Mouse (Mus musculus): ENCODE measurements around the gene Gm44790. TPM values are rescaled to one million over a fixed set of nuclear protein-coding genes. Genes with fewer than 3 reads are reported as not detected.

The Gm44790 gene
- total and polyA plus RNA-seq, 3 experiments = 0.29 to 0.77 TPM; not detected in 1

DNA sequence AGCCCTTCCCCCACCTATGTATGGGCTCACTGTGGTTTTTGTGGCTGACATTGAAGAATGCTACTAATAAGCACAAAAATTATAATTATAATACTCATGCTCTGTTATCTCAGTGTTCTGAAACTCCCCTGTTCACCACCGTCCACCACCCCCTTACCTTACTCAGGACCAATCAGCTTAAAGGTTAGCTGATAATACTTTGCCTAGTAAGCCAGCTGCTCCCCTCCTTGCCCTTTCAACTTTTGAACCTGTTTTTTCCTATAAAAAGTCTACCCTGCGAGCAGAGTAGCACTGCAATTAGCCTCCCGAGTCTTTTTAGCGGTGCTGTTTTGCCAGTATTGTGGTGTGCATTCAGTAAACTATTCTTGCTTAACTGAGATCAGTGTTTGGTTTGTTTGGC, 41.8 kb upstream of the Gm44790 start (continued):
- TF ChIP-seq POLR2AphosphoS5 (IDR thresholded peaks at IDR 0.05; ENCODE audit: borderline replicate concordance, low read depth, low read length) (no peak), USF1 (IDR thresholded peaks at IDR 0.05; ENCODE audit: low read depth, low read length) (no peak), MAZ (IDR thresholded peaks at IDR 0.05; ENCODE audit: low read depth, low read length) (0 out of 2 replicates have a peak, but pooled peaks have one; percentile 38), POLR2A (IDR thresholded peaks at IDR 0.05; ENCODE audit: control insufficient read depth in 1 of 2, insufficient read depth in 1 of 2, low read depth in 1 of 2, low read length in 2 of 2, poor library complexity in 1 of 2) (no peak), POLR2AphosphoS2 (IDR thresholded peaks at IDR 0.05; ENCODE audit: low read length) (no peak), ZC3H11A (IDR thresholded peaks at IDR 0.05; ENCODE audit: low read depth, low read length) (no peak), MAX (IDR thresholded peaks at IDR 0.05; ENCODE audit: low read length) (no peak), CHD2 (IDR thresholded peaks at IDR 0.05; ENCODE audit: low read length) (peak; percentile 49; the same call in 1 of the 2 replicates), CHD1 (IDR thresholded peaks at IDR 0.05; ENCODE audit: low read depth, low read length) (no peak), EP300 (IDR thresholded peaks at IDR 0.05; ENCODE audit: low read depth in 1 of 2, low read length in 2 of 2) (peak; percentile 42 to 59; a peak in 3 of 4 replicates), HCFC1 (IDR thresholded peaks at IDR 0.05; ENCODE audit: low read depth, low read length) (peak; percentile 55), RCOR1 (IDR thresholded peaks at IDR 0.05; ENCODE audit: low read depth, low read length) (no peak), TBP (IDR thresholded peaks at IDR 0.05; ENCODE audit: low read depth, low read length) (peak; percentile 57; the same call in 1 of the 2 replicates)

DNA sequence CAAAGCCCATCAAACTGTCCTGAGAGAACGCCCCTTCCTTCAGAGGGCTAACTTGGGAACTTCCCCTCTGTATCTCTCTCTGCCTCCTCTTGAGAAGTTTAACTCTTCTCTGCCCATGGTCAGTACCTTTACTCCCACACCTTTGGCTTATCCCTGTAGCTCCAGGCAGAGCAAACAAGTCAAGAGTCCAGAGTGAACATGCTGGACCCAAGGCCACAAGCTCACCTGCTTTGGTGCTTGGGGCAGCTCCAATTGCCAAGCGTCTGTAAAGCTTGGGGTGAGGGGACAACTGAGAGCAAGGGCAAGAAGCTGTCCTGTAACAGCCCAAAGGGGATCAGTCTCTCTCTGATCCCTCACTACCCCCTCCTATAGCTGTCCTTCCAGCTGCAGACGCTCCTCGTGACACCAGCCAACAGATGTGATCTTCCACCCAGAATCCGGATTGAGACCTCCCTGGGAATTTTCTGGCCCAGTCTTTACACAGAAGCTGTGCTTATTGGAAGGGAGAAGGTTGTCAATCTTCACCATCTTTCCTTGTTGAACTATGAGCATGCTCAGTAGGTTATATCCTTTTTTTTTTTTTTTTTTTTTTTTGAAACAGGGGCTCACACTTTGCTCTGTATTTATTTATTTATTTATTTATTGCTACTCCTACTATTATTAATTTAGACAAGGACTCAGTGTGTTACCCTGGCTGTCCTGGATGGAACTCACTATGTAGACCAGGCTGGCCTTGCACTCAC, 40.9 kb upstream of the Gm44790 start:
- no peaks in the 10 kb centered on the region for H3K27me3 ChIP-seq (ENCODE audit: control insufficient read depth in 1 of 2, insufficient read depth in 2 of 2, low read length in 2 of 2)
- H3K4me1 ChIP-seq (ENCODE audit: control insufficient read depth in 1 of 2, insufficient read depth in 2 of 2, low read length in 2 of 2) = peaks cover 9 to 18% of the 10 kb centered on the region in 2 experiments
- peak overlapping the region; percentile 65 for H3K9ac ChIP-seq (ENCODE audit: control insufficient read depth, low read depth, low read length, poor library complexity, severe bottlenecking)
- peaks cover 4 to 19% of the 10 kb centered on the region in 2 experiments; a peak in 3 of 4 replicates for H3K36me3 ChIP-seq (ENCODE audit: control insufficient read depth in 1 of 2, insufficient read depth in 2 of 2, low read length in 2 of 2)
- H3K79me2 ChIP-seq (ENCODE audit: control insufficient read depth, insufficient read depth, low read length, poor library complexity) = no peaks in the 10 kb centered on the region; the same call in 1 of the 2 replicates
- peak overlapping the region; percentile 94 for H3K27ac ChIP-seq (ENCODE audit: control insufficient read depth, low read depth, low read length)
- DNase-seq (ENCODE audit: low read depth, low spot score) = peak; percentile 59
- no peaks in the 10 kb centered on the region for H3K9me3 ChIP-seq (replicated peaks; ENCODE audit: insufficient read depth, low read length)
- TF ChIP-seq ZKSCAN1 (IDR thresholded peaks at IDR 0.05; ENCODE audit: low read depth, low read length) (0 out of 2 replicates have a peak, but pooled peaks have one; percentile 23), GATA1 (IDR thresholded peaks at IDR 0.05; ENCODE audit: low read depth, low read length) (no peak), HCFC1 (IDR thresholded peaks at IDR 0.05; ENCODE audit: low read depth, low read length) (peak; percentile 27), NELFE (IDR thresholded peaks at IDR 0.05; ENCODE audit: low read depth, low read length) (0 out of 2 replicates have a peak, but pooled peaks have one; percentile 31), ZNF384 (IDR thresholded peaks at IDR 0.05; ENCODE audit: low read depth, low read length) (peak; percentile 96), TBP (IDR thresholded peaks at IDR 0.05; ENCODE audit: low read depth, low read length) (no peak), UBTF (IDR thresholded peaks at IDR 0.05; ENCODE audit: borderline replicate concordance, insufficient read depth, low read depth, low read length) (no peak), EP300 (IDR thresholded peaks at IDR 0.05; ENCODE audit: low read depth in 1 of 2, low read length in 2 of 2) (peak; percentile 4 to 49; a peak in 1 of 4 replicates), NRF1 (IDR thresholded peaks at IDR 0.05; ENCODE audit: insufficient read depth, low read depth, low read length, poor library complexity, severe bottlenecking) (peak; percentile 55; the same call in 1 of the 2 replicates), SIN3A (IDR thresholded peaks at IDR 0.05; ENCODE audit: low read length) (peak; percentile 14; the same call in 1 of the 2 replicates), POLR2AphosphoS2 (IDR thresholded peaks at IDR 0.05; ENCODE audit: low read length) (peak; percentile 32; the same call in 1 of the 2 replicates)
- peak overlapping the region; percentile 49 to 89 for H3K4me3 ChIP-seq (ENCODE audit: control insufficient read depth in 1 of 2, insufficient read depth in 1 of 2, low read depth in 2 of 2, low read length in 2 of 2)
